Mouse (Mus musculus) lung, postnatal 14 days (tissue): ENCODE measurements around the gene Ivd.

ENCODE experiments used
- DNase-seq: peaks from one replicate; pipeline ENCODE4 v3.0.0; 2021

Gene Ivd

DNA sequence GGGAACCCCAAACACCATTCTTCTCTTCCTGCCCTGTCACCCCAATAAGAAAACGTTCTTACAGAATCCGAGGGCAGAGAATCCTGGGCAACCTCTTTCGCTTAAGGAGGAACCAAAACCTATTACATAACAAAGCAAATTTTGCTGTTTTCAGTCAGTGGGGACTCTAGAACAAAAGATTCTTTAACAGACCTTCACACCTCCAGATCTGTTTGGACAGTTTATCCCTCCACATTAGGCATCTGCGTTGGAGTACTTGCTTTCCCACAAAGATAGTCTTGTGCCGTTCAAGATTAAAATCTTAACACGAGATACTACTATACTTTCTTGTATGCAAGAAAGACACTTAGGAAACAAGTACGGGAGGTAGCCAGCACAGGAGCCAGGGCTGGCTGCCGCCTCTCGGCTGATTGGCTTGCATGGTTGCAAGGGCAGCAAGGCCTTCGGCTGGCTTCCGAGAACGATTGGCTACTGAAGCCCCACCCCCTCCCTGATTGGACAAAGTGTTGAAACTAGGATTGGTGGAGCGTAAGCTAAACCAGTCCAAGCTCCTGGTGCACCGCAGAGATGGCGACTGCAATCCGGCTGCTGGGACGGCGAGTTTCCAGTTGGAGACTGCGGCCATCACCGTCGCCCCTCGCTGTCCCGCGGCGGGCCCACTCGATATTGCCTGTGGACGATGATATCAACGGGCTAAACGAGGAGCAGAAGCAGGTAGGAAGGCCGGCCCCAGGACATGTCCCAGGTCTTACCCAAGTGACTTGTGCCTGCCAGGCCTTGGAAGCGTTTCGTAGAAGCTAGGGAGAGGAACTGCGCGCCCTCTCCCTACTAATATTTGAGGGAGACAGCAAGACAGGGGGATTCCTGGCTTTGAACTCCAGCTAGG, at the start of gene Ivd:
TSS of gene Ivd (plus strand) at position 501 of the 886 bp plus-strand sequence.
- DNase-seq = peak; percentile 91

GRCm38 (mm10) chr2:118812724-118813123, 49.0 kb upstream of the Ivd start:
- DNase-seq = no peak

- DNase-seq = peak; percentile 92
These were observed 47.5 kb upstream of the Ivd start, which contains the start of gene Knstrn for GRCm38 (mm10) chr2:118813981-118814836. TSS of gene Knstrn (plus strand) at chr2:118814003.

DNA sequence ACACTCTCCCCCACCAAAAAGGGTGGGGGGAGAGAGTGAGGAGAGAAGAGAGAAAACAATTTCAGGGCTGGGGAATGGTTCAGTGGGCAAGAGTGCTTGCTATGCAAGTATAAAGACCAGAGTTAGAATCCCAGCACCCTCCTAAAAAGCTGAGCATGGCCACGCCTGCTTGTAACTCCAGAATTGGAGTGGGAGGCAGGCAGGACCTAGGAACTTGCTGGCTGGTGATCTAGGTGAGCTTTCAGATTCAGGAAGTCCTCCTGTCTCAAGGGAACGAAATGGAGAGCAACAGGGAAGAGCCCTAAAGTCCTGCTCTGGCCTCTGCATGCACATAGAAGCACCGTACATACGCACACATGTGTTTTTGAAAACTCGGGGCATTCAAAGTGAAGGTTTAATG, 39.0 kb upstream of the Ivd start:
- no peak for DNase-seq

DNA sequence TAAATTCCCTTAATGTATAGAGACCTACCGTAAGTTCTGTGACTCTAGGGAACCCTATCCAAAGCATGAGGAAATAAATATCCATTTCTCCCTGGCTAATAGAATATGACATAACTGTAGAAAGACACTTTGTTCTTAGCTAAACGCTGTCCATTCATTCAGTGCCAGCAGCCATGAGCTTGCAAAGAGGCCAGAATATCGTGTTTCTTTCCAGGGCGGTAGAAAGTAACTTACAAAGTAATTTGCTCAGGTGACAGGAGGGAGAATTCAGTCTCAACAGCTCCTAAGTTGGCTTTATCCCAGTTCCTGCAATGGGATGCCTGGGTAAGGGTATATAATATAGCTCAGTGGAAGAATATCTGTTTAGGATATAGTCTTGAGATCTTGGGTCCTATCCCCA, 37.4 kb upstream of the Ivd start:
- no peak for DNase-seq

GRCm38 (mm10) chr2:118829096-118829495, 32.7 kb upstream of the Ivd start:
- DNase-seq = no peak

DNA sequence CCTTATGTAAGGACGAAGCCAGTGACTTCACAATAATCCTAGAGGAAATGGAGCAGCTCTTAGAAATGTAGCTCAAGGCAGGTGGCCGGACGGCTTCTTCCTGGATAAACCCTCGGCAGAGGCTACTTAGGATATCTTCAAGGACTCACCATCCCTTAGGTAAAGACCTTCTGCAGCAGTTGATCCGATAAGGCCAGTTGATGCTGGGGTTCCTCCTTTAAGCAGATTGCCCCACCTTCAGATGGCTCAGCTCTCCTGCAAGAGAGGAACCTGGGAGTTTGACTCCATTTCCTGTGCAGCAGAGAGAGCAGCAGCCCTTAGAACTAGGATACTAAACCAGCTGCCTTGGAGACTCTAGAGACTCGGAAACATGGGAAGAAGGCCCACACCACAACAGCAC, 27.7 kb upstream of the Ivd start:
- no peak for DNase-seq

DNA sequence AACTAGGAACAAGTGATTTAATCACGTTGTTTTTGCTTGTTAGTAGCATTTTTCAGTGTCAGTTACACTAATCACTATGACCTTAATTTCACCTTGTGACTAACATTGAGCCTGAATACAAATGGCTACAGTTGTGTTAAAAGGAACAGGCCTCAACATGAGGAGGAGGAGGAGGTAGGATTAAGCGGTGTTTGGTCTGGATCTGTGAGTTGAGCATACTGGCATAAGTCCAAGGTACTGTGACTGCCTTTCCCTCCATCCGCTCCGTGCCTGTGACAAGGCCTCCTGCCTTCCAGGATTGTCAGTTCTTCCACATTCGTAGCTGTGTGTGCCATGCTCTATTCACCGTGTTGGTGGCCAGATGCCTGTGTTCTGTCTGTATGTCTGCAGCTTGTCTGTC, 26.6 kb upstream of the Ivd start:
- DNase-seq = no peak

DNA sequence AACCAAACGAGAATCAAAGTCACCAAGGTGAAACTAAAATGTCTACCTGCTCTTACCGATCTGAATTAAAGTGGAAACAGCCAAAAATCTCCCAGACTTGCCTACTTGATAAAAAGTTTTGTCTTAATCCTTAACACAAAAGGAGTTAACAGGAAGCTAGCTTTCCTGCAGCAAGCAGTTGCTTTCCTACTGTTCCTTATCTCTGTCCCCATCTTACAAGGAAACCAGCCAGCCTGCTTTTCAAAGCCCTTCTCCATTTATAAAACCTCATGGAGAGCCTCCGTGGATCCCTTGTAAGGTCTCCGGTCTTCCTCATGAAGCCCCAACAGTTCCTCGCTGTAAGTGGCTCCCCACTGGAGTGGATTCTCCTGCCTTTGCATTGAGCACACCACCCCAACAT, 23.4 kb upstream of the Ivd start:
- no peak for DNase-seq

- no peak for DNase-seq
These were observed 20.6 kb upstream of the Ivd start for GRCm38 (mm10) chr2:118841186-118841585.

DNA sequence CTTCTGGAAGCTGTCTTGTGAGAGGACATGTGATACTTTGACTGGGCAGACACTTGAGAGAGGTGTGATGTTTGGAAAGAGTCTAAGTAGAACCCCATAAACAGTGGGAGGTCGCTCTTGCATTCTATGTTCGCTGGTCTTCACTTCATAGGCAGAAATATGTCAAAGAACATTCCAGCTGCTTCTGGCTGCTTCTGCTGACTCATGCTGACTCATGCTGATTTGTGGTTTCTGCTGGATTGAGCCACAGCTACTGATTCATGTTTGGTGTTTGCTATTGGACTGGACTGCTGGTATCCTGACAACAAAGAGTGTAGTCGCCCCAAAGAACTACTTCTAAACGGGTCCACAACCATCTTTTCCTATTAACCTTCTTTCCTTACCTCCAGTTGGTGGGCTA, 20.0 kb upstream of the Ivd start:
- no peak for DNase-seq

DNA sequence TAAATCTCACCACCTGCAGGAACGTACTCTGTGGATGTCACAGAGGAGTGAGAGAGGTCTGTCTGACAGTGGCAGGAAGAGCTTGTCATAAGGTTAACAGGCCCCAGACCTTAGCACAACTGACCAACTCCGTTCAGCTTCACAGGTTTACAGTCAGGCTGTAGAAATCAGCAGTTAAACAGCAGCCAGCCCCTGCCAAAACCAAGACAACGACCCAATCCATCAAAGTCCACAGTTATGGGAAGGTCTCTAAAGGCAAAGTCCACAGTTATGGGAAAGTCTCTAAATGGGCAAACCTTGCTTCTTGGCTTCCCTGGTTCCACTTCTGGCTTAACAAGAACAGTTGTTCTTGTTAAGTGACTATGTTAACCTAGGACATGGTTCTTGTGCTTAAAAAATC, 17.3 kb upstream of the Ivd start:
- no peak for DNase-seq

DNA sequence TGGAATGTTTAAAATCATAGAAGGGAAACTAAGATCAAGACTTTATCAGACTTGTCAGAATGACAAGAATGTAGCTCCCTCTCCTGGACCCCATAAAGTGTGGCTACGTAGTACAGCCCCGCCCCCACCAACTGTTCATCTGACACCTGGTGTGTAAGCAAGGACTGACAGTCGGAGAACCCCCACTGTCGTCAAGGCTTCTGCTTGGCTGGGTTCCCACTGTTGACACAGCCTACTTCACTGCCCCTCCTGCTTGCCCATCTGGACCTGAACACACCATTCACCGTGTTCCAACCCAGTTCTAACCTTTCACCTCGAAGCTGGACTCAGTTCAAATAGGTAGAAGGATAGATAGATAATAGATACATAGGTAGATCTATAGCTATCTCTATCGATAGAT, 15.5 kb upstream of the Ivd start:
- no peak for DNase-seq

DNA sequence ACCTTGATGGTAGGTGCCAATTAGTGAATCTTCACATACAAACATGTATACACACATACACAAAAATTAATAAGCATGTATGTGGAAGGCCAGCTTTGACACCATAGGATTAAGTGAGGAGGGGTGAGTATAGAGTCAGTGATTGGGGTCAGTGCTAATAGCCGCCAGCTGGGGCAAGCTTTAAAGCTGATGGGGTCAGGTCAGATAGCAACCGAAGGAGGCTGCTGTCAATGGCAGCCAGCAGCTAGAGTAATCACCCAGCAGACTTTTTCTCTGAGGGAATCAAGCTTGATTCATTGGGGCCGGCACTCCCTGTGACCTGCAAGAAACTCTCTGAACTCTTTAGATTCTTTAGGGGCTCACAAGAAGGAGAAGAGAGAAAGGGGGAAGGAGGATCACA, 10.0 kb upstream of the Ivd start:
- DNase-seq = no peak

DNA sequence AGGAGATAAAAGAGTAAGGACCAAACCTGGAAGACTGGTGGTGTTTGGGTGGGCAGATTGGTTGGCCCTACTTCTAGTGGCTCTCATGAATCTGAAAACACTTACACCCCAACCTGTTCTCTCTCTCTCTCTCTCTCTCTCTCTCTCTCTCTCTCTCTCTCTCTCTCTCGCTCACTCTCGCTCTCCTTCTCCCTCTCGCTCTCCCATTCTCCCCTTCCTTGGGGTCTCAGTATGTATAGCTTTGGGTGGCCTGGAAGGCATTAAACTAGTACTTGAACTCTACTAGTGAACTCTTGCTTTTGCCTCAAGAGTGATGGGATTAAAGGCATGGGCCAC, 554 bp downstream of the Ivd start:
- DNase-seq = no peak

- DNase-seq = no peak
These were observed 8.8 kb downstream of the Ivd start for GRCm38 (mm10) chr2:118870601-118871000.

DNA sequence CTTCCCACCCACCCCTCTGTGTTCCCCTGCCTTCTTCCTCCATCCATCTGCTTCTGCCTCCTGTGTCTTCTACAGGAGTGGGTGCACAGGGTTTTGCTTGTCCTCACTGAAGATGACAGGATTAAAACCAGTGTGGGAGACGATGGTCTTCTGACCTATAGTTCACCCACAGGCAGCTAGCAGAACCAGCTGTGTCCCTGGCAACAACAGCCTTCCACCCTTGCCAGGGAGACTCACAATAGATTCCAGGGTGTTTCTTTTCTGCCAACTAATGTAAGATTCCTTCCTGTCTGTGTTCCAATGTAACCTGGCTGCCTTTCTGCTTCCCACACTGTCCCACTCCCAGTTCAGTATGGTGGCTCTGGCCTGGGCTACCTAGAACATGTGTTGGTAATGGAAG, 9.3 kb downstream of the Ivd start:
- DNase-seq = peak; percentile 27

DNA sequence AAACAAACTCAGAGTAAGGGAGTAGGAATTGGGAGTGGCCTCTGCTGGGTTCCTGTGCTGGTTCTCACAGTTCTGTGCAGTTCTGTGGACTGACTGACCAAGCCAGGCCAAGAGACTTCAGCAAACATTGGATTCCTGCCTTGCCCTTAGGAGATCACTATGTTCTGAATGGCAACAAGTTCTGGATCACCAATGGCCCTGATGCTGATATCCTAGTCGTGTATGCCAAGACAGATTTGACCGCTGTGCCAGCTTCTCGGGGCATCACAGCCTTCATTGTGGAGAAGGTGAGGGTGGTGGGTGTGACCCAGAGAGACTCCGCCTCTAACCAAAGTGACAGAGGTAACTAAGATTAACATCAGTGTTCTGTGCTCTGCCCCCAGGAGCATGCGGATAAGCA, 11.3 kb downstream of the Ivd start:
- no peak for DNase-seq

- DNase-seq = no peak
These were observed 12.2 kb downstream of the Ivd start for GRCm38 (mm10) chr2:118873890-118874430.

- no peak for DNase-seq
These were observed 13.6 kb downstream of the Ivd start for GRCm38 (mm10) chr2:118875316-118875715.

- DNase-seq = no peak
These were observed 14.7 kb downstream of the Ivd start for GRCm38 (mm10) chr2:118876453-118876852.

DNA sequence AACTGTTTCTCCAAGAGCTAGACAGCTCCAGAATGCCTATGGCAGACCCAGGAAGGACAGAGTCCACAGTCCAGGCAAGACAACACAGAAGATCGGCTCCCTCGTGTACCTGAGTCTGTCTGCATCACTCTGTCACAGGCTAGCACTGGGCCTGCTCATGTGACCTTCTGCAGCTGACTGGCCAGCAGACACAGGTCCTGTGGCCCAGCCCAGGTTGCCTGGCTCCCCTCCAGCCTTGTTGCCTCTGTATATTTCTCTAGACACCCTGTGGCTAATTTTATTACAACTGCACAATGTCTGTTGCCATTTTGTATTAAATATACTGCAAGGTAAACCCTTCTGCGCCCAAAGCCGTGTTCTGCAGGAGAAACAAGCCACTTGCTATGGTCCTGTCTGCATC, 19.3 kb downstream of the Ivd start:
- DNase-seq = no peak

DNA sequence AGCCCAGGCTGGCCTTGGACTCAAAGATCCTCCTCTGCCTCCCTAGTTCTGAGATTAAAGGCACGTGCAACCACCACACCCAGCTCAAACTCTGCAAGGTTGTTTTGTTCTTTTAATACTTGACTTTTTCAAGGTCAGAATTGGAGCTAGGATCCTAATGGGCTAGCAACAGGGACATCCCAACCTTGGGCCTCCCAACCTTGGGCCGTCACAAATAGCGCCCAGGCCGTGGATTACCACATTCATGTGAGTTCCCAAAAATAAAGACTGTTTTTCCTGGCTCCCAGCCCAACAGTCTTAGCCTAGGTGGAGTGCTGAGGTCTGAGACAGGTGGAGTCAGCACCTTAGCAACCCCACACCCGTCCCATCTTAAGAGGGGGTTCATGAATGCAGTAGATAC, 20.2 kb downstream of the Ivd start:
- DNase-seq = no peak
